Mouse (Mus musculus) stomach, postnatal 0 days (tissue): Measurements from ENCODE around the gene Gramd2. TPM values are rescaled to one million over a fixed set of nuclear protein-coding genes. Genes with fewer than 3 reads are reported as not detected.
"Not testable (repeated sequence)": the region's sequence is repeated elsewhere in the genome, so short reads cannot be mapped to it uniquely, and the experiment has no call there.

Experiments
- ATAC-seq: fragments of 200-750 bp; cut with Nextera tagmentation; 2 replicates; pipeline ENCODE4 v1.8.0; 2017; ENCODE audit not compliant: low FRiP score, low TSS enrichment
- DNase-seq: peaks from one replicate; pipeline ENCODE4 v3.0.0-alpha.2; 2016; ENCODE audit warnings: low spot score
- H3K27ac ChIP-seq: fragments of 300-500 bp; sonication (generic); replicated peaks from 2 replicates; pipeline ENCODE4 v1.5.1; 2014; ENCODE audit warnings: mild to moderate bottlenecking, control low read depth
- H3K27me3 ChIP-seq: fragments of 300-500 bp; sonication (generic); 2 replicates; pipeline ENCODE4 v1.6.1; 2014; ENCODE audit warnings: low read length; ENCODE audit not compliant: control insufficient read depth, insufficient read depth
- H3K36me3 ChIP-seq: fragments of 300-500 bp; sonication (generic); 2 replicates; pipeline ENCODE4 v1.6.1; 2014; ENCODE audit warnings: low read length, mixed read lengths; ENCODE audit not compliant: control insufficient read depth, insufficient read depth
- H3K4me1 ChIP-seq: fragments of 300-500 bp; sonication (generic); replicated peaks from 2 replicates; pipeline ENCODE4 v1.6.1; 2014; ENCODE audit warnings: antibody characterized with exemption; ENCODE audit not compliant: control insufficient read depth, insufficient read depth
- H3K4me2 ChIP-seq: fragments of 300-500 bp; sonication (generic); replicated peaks from 2 replicates; pipeline ENCODE4 v1.6.1; 2014; ENCODE audit warnings: low read depth, mild to moderate bottlenecking, control low read depth, moderate library complexity
- H3K4me3 ChIP-seq: fragments of 300-500 bp; sonication (generic); 2 replicates; pipeline ENCODE4 v1.5.1; 2014; ENCODE audit warnings: low read depth, low read length, control low read depth
- H3K9ac ChIP-seq: fragments of 300-500 bp; sonication (generic); 2 replicates; pipeline ENCODE4 v1.6.1; 2014; ENCODE audit warnings: mild to moderate bottlenecking, low read length, control low read depth, mixed read lengths
- H3K9me3 ChIP-seq: fragments of 300-500 bp; sonication (generic); 2 replicates; pipeline ENCODE4 v1.6.1; 2016; ENCODE audit warnings: low read length; ENCODE audit not compliant: control insufficient read depth
- CTCF ChIP-seq: IDR thresholded peaks from 2 replicates; pipeline ENCODE4 v1.5.1; 2016; ENCODE audit warnings: antibody characterized with exemption, low read depth, mild to moderate bottlenecking, moderate library complexity
- EP300 ChIP-seq: optimal IDR thresholded peaks from 2 replicates; pipeline ENCODE3; 2016; ENCODE audit warnings: antibody characterized with exemption
- WGBS: fragments of 180-500 bp; shearing (Covaris S2); extraction: QIAGEN DNeasy Blood & Tissue Kit; methylation state at CpG from one replicate; pipeline ENCODE4 v1.1.7; 2014; 5-methylcytosine and 5-hydroxymethylcytosine counted together
- polyA plus RNA-seq: library from polyadenylated mRNA; unstranded; fragments of >200 nt; fragmentation: Nextera tagmentation; extraction: Ambion mirVana; gene quantifications from 2 replicates; pipeline ENCODE4 v1.2.1, GENCODE M21; 2015

Gene Gramd2
- polyA plus RNA-seq, 1 experiment from 2014 or later = 5.9 TPM

DNA sequence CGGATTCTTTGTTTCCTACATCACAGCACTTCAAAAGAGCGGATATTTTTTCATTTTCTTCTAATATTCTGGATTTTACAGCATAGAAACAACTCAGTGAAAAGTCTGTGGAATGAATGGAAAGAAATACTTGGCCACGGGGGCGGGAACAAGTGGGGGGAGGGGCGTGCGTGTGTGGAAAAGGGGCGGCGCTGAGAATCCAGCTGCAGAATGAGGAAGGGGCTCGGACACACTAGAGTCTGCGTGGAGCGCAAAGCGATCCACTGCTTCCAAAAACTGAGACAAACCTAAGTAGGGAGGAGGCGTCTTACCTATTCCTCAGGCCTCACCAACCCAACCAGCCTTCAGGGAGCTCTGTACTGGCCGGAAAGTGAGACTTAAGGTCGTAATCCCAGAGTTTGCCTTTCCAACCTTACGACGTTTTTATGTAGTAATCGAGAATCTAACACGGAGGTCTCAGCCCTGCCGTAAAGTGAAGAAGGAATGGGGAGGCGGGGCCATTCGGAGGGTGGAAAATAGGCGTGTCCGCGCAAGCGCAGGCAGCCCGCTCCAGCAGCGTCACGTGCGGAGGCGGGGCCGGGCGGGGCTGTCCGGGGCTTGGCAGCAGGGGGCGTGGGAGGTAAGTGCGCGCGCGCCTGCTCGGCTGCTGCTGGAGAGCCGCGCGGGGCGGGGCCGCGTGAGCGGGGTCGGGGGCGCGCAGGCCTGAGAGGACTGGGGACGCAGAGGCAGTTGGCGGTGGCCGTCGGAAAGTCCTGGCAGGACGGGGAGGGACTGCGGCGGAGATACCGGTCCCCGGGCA is 70.5 kb downstream of the Gramd2 start, which contains the start of the genes Senp8 and Myo9a:
Gene Senp8 (minus strand): TSS at position 444 of the 799 bp plus-strand sequence.
Gene Myo9a (plus strand): TSS at position 630 of the 799 bp plus-strand sequence.
- WGBS = under 1% methylated on average over 49 of the region's 59 CpGs
- peak within 1 kb of the TSS; percentile 95 for H3K27ac ChIP-seq
- H3K4me2 ChIP-seq = peak within 1 kb of the TSS; percentile 66
- ATAC-seq (peak; percentile 97), DNase-seq (peak; percentile 100)
- H3K9me3 ChIP-seq = no peaks in the 10 kb centered on the region
- H3K9ac ChIP-seq = peak within 1 kb of the TSS; percentile 80
- TF ChIP-seq CTCF (peak; percentile 43; the same call in 1 of the 2 replicates), EP300 (no peak)
- H3K4me3 ChIP-seq = peak within 1 kb of the TSS; percentile 89
- H3K4me1 ChIP-seq = no peaks in the 10 kb centered on the region
- no peaks in the 10 kb centered on the region for H3K36me3 ChIP-seq
- no peaks in the 10 kb centered on the region for H3K27me3 ChIP-seq

DNA sequence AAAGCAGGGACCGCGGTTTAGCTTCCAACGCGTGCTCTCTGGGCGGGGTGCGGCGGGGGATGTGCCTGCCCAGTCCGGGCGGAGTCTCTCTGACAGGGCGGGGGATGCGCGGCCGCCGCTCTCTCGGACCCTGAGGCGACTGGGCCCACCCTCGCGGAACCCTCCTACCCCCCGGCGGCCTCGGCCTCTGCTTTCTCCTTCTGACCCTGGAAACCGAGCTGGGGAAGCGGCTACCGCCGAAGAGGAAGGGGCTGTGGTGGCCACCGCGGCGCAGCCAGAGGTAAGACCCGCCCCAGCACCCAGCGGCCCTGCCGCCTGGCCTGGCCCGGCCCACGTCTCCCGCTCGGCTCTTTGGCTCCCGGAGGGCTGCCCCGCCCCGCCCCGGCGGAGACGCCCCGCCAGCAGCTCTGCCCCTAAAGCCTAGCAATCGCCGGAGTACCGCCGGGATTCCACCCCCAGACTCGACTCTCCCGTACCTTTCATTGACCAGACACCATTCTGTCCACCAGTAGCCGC is 71.2 kb downstream of the Gramd2 start:
- WGBS = 0% methylated on average over 25 of the region's 49 CpGs
- peak overlapping the region; percentile 95 for H3K27ac ChIP-seq

DNA sequence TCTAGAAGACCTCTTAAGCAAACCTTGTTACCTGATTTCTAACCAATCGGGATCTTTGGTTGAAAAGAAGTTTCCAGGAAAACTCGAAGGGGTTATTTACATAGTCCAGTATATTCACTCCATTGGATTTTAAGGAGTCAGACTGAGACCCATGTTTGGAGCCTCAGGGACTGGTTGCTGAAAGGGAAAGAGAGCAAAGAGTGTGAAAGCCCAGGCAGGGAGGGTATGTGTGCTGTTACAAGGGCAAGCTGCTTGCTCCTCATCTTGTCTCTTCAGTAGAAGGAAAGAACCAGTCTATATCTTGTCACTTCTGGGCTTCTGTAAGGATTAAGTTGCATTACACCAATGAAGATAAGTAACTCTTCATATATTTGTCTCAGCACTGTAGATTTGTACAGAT is 72.0 kb downstream of the Gramd2 start:
- WGBS = 1% methylated on average over 2 of the region's 2 CpGs
- Histone ChIP-seq H3K27ac (no peak overlapping the region), H3K9ac (peak overlapping the region; percentile 80), H3K4me2 (peak overlapping the region; percentile 56), H3K9me3 (no peaks in the 10 kb centered on the region), H3K4me3 (peak overlapping the region; percentile 89), H3K27me3 (no peaks in the 10 kb centered on the region), H3K36me3 (no peaks in the 10 kb centered on the region), H3K4me1 (no peaks in the 10 kb centered on the region)
- TF ChIP-seq CTCF (no peak), EP300 (no peak)
- DNase-seq (no peak), ATAC-seq (no peak)

More for the DNA sequence above, 71.2 kb downstream of the Gramd2 start:
- Histone ChIP-seq H3K9ac (peak overlapping the region; percentile 80), H3K9me3 (no peaks in the 10 kb centered on the region), H3K4me2 (peak overlapping the region; percentile 56), H3K27me3 (no peaks in the 10 kb centered on the region), H3K4me3 (peak overlapping the region; percentile 89), H3K4me1 (no peaks in the 10 kb centered on the region), H3K36me3 (no peaks in the 10 kb centered on the region)
- no peak for TF ChIP-seq EP300
- TF ChIP-seq CTCF = no peak
- ATAC-seq = peak; percentile 96
- DNase-seq = peak; percentile 92

DNA sequence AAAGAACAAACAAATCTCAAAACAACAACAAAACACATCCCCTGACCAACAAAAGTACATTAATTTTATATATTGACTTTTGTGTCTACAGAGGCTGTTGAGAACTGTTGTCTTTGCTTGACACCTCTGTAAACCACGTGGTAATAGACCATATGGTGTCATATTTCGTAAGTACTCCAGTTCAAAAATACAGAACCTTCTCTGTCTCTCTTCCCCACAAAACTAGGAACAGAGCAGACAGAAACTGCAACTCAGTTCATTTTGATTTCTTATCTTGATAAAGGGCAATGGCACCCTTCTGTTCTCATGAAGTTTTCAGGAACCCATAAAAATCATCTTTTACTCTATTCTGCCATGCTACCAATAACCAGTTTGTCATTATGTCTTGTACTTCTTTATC is 75.3 kb downstream of the Gramd2 start:
- Histone ChIP-seq H3K9ac (no peak overlapping the region), H3K9me3 (no peaks in the 10 kb centered on the region), H3K27me3 (no peaks in the 10 kb centered on the region), H3K36me3 (no peaks in the 10 kb centered on the region), H3K4me1 (no peaks in the 10 kb centered on the region), H3K4me2 (no peak overlapping the region), H3K4me3 (no peak overlapping the region), H3K27ac (no peak overlapping the region)
- 54% methylated on average over 2 of the region's 2 CpGs for WGBS
- no peak for DNase-seq
- TF ChIP-seq EP300 (no peak), CTCF (no peak)
- no peak for ATAC-seq

DNA sequence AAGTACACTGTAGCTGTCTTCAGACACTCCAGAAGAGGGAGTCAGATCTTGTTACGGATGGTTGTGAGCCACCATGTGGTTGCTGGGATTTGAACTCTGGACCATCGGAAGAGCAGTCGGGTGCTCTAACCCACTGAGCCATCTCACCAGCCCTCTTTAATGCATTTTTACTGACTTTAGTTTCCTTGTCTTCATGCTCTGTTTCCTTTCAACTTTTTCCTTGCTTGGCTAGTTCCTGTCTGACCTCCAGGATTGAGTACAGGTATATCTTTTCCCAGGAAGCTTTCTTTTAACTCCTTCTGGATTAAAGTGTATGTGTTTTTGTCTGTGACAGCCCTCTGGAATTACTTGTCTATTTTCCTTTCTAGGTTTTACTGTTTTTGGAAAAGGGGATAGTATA is 77.1 kb downstream of the Gramd2 start:
- H3K4me1 ChIP-seq, H3K27me3 ChIP-seq, ATAC-seq, H3K4me2 ChIP-seq, H3K9ac ChIP-seq, H3K36me3 ChIP-seq, DNase-seq, H3K9me3 ChIP-seq, H3K27ac ChIP-seq, H3K4me3 ChIP-seq: not testable (repeated sequence)
- 97% methylated on average over 2 of the region's 3 CpGs for WGBS

DNA sequence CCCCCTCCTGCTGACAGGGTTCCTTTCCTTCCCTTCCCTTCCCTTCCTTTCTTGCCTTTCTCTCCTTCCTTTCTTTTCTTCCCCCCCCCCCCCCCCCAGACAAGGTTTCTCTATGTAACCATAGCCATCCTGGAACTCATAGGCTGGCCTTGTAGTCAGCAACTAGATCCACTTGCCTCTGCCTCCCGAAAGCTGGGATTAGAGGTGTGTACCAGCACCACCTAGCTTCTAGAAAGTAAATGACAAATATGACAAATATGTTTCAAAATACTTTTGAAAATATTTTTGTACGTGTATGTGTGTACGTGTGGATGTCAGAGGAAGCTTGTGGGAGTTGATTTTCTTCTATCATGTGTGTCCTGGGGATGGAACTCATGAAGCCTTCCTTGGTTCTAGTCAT is 80.6 kb downstream of the Gramd2 start:
- no peaks in the 10 kb centered on the region for H3K27me3 ChIP-seq
- no peak overlapping the region for H3K27ac ChIP-seq
- H3K4me2 ChIP-seq = no peak overlapping the region
- no peak for DNase-seq
- no peaks in the 10 kb centered on the region for H3K9me3 ChIP-seq
- no peak for ATAC-seq
- no peaks in the 10 kb centered on the region for H3K36me3 ChIP-seq
- 65% methylated on average over 3 of the region's 3 CpGs for WGBS
- peak; percentile 64 for TF ChIP-seq CTCF
- no peak for TF ChIP-seq EP300
- H3K4me1 ChIP-seq = no peaks in the 10 kb centered on the region
- H3K4me3 ChIP-seq = no peak overlapping the region
- H3K9ac ChIP-seq = no peak overlapping the region

DNA sequence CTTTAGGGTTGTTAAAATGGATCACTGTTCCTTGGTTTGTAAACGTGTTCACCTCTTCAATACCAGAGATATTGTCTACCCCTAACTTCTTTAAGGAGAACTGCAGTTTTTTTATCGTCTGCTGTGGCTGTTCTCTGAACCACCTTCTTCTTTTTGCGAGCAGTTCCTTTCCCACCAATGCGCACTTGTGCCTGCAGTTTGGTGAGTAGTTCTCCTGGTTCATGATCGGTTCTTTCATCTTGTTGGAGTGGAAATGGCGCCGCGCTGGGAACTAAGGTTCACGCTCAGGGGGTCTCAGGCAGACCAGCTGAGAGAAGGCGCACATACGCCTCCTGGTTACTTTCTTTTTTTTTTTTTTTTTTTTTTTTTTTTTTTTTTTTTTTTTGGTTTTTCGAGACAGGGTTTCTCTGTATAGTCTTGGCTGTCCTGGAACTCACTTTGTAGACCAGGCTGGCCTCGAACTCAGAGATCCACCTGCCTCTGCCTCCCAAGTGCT is 87.1 kb downstream of the Gramd2 start:
- H3K27me3 ChIP-seq, H3K4me2 ChIP-seq, H3K9me3 ChIP-seq, H3K9ac ChIP-seq, H3K4me3 ChIP-seq, H3K4me1 ChIP-seq, DNase-seq, H3K27ac ChIP-seq, ATAC-seq, H3K36me3 ChIP-seq: not testable (repeated sequence)
- WGBS = 94% methylated on average over 11 of the region's 13 CpGs
